Mouse (Mus musculus) ES-E14 (cell line): ENCODE results near the gene Npcd.

Source experiments
- HCFC1 ChIP-seq: IDR thresholded peaks from 2 replicates; pipeline ENCODE4 v1.6.1; 2012; ENCODE audit warnings: low read length, inconsistent platforms, borderline replicate concordance; ENCODE audit not compliant: insufficient read depth
- MAFK ChIP-seq: IDR thresholded peaks from 2 replicates; pipeline ENCODE4 v1.6.1; 2014; ENCODE audit warnings: mild to moderate bottlenecking, low read depth, low read length, inconsistent platforms; ENCODE audit not compliant: insufficient read depth
- ZC3H11A ChIP-seq: IDR thresholded peaks from 2 replicates; pipeline ENCODE4 v1.6.1; 2012; ENCODE audit warnings: low read depth, mild to moderate bottlenecking, inconsistent platforms, low read length, borderline replicate concordance
- ZNF384 ChIP-seq: IDR thresholded peaks from 2 replicates; pipeline ENCODE4 v1.6.1; 2012; ENCODE audit warnings: low read depth, low read length, inconsistent platforms

- TF ChIP-seq MAFK (no peak), ZC3H11A (no peak), ZNF384 (no peak), HCFC1 (no peak)
Observed at GRCm38 (mm10) chr15:79767327-79767961, 66.6 kb downstream of the Npcd start.
